Mouse (Mus musculus) forebrain, embryonic 10.5 days (tissue): ENCODE results near the gene Sipa1. TPM values are rescaled to one million over a fixed set of nuclear protein-coding genes. Genes with fewer than 3 reads are reported as not detected.

ENCODE experiments used
- DNase-seq: peaks from one replicate; pipeline ENCODE4 v3.0.0-alpha.2; 2017; ENCODE audit warnings: low spot score; ENCODE audit errors: extremely low spot score
- H3K27ac ChIP-seq: fragments of 300-500 bp; sonication (generic); 2 replicates; pipeline ENCODE4 v1.5.1; 2016; ENCODE audit warnings: mild to moderate bottlenecking
- H3K27me3 ChIP-seq: fragments of 300-500 bp; sonication (generic); 2 replicates; pipeline ENCODE4 v1.6.1; 2016; ENCODE audit warnings: mild to moderate bottlenecking; ENCODE audit not compliant: poor library complexity, severe bottlenecking
- H3K36me3 ChIP-seq: fragments of 300-500 bp; sonication (generic); replicated peaks from 2 replicates; pipeline ENCODE4 v1.6.1; 2016; ENCODE audit warnings: mild to moderate bottlenecking, moderate library complexity
- H3K4me1 ChIP-seq: fragments of 300-500 bp; sonication (generic); 2 replicates; pipeline ENCODE4 v1.6.1; 2016
- H3K4me3 ChIP-seq: fragments of 300-500 bp; sonication (generic); 2 replicates; pipeline ENCODE4 v1.5.1; 2016; ENCODE audit warnings: mild to moderate bottlenecking, moderate library complexity
- H3K9me3 ChIP-seq: fragments of 300-500 bp; sonication (generic); 2 replicates; pipeline ENCODE4 v1.6.1; 2016; ENCODE audit warnings: mild to moderate bottlenecking, moderate library complexity
- WGBS: fragments of 180-500 bp; shearing (Covaris S2); methylation state at CpG from one replicate; pipeline ENCODE4 v1.1.7; 2016; 5-methylcytosine and 5-hydroxymethylcytosine counted together
- polyA plus RNA-seq: library from polyadenylated mRNA; unstranded; fragments of >200 nt; fragmentation: Nextera tagmentation; extraction: Ambion mirVana; gene quantifications from 2 replicates; pipeline ENCODE4 v1.2.1, GENCODE M21; 2016

Gene Sipa1
- polyA plus RNA-seq, 1 experiment from 2014 or later = 20.9 TPM

DNA sequence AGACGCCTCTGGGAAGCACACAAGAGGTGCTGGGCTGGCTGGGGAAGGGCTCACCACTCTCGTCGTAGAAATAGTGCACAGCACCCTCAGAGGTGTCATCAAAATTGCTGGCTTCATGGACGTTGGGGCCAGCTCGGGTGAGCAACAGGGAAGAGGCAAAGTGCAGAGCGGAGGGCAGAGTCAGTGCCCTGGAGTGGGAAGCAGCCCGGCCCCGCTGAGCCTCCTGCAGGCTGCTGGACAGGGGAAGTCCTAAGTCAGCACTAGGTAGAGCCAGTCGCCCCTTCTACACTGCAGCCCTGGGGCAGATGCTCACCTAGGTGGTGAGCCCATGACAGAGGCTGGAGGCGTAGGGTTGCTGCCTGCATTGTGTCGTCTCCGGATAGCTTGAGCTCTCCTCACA, 20.7 kb upstream of the Sipa1 start:
- no peaks in the 10 kb centered on the region for H3K27me3 ChIP-seq
- no peak overlapping the region for H3K27ac ChIP-seq
- 92% methylated on average over 12 of the region's 12 CpGs for WGBS
- peaks cover 14% of the 10 kb centered on the region for H3K4me1 ChIP-seq
- H3K4me3 ChIP-seq = 0 out of 2 replicates have a peak overlapping the region, but pooled peaks have one; percentile 3
- H3K9me3 ChIP-seq = no peaks in the 10 kb centered on the region
- peaks cover 80% of the 10 kb centered on the region for H3K36me3 ChIP-seq
- no peak for DNase-seq

DNA sequence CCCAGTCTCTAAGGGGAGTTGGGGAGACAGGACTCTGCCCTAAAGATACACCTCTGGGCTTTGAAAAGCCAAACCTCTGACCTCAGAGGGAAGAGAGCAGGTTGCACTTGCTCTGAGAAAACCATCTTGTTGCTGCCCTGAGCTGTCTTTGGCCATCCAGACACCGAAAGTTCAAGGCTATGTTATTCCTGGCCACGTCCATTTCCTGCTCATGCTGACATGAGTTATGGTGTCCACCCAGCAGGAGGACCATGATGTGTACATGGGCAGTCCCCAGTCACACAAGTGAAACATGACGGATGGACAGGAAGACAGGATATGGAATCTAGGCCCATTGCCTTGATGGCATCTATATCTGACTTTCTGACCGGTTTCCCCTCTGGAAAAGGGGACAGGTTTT, 16.9 kb upstream of the Sipa1 start:
- Histone ChIP-seq H3K4me3 (no peak overlapping the region), H3K4me1 (no peaks in the 10 kb centered on the region), H3K27ac (no peak overlapping the region), H3K27me3 (no peaks in the 10 kb centered on the region), H3K36me3 (peaks cover 98% of the 10 kb centered on the region), H3K9me3 (no peaks in the 10 kb centered on the region)
- DNase-seq = no peak
- WGBS = 93% methylated on average over 4 of the region's 4 CpGs

DNA sequence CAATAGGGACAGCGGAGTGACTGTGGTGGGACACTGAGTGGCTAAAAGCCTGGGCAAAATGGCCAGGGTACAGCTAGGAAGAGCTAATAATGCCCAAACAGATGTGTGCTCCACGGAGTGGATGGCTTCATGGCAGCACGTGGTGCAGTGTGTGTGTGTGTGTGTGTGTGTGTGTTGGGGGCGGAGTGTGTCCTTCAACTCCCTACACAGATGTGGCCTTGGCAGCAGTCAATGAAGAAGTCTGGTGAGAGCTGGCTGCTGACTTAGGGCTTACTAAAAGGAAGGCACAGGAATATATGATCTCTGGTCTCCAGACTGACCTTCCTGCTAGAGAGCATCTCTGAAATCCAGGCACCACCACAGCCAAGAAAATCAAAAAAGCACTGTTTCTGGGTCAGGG, 4.9 kb upstream of the Sipa1 start:
- H3K27me3 ChIP-seq = no peaks in the 10 kb centered on the region
- 91% methylated on average over 4 of the region's 4 CpGs for WGBS
- DNase-seq = no peak

DNA sequence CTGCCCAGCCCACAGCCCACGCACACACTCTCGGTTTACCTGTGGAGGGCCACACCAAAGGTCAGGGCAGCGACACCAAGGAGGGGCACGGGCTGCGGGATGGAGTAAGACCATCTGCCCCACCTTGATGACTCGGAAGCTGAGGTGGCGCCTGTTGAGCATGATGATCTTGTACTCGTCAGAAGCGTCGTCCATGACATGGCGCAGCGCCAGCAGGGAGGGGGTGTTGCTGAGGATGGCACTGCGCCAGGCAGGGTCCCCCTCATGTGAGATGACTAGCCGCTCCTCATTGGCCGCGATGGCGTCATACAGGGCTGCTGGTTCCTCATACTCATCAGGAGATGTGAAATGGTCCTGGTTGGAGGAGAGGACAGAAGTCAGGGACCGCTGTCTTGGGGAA, 2.9 kb upstream of the Sipa1 start:
- DNase-seq = no peak
- H3K4me1 ChIP-seq = peaks cover 34% of the 10 kb centered on the region
- peaks cover 70% of the 10 kb centered on the region for H3K36me3 ChIP-seq
- H3K27ac ChIP-seq = no peak overlapping the region
- H3K9me3 ChIP-seq = no peaks in the 10 kb centered on the region
- H3K4me3 ChIP-seq = no peak overlapping the region
- H3K27me3 ChIP-seq = no peaks in the 10 kb centered on the region
- 97% methylated on average over 18 of the region's 18 CpGs for whole genome bisulfite sequencing

More for the DNA sequence above, 4.9 kb upstream of the Sipa1 start:
- no peaks in the 10 kb centered on the region for H3K9me3 ChIP-seq
- peaks cover 16% of the 10 kb centered on the region for H3K4me1 ChIP-seq
- H3K4me3 ChIP-seq = no peak overlapping the region
- no peak overlapping the region for H3K27ac ChIP-seq
- H3K36me3 ChIP-seq = peaks cover 90% of the 10 kb centered on the region

DNA sequence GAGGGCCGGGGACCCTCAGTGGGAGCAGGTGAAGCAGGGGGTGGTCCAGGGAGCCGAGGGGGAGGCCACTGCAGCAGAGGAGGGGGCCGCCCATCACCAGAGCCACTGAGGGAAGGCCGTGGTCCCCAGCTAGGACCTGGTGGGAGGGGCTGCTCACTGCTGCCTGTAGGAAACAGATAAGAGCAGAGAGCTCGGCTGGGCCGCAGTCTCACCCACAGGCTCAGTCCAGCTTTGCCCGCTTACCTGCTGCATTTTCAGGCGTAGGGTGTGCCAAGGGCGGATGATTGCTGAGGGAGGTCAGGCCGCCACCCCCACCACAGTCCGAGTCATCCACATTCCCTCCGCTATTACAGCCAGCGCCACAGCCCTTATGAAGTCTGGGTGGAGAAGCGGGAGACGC, 2.0 kb upstream of the Sipa1 start:
- Histone ChIP-seq H3K36me3 (peaks cover 63% of the 10 kb centered on the region), H3K27me3 (no peaks in the 10 kb centered on the region), H3K4me1 (peaks cover 40% of the 10 kb centered on the region), H3K9me3 (no peaks in the 10 kb centered on the region), H3K27ac (0 out of 2 replicates have a peak overlapping the region, but pooled peaks have one; percentile 44), H3K4me3 (no peak overlapping the region)
- WGBS = 86% methylated on average over 15 of the region's 15 CpGs
- no peak for DNase-seq

DNA sequence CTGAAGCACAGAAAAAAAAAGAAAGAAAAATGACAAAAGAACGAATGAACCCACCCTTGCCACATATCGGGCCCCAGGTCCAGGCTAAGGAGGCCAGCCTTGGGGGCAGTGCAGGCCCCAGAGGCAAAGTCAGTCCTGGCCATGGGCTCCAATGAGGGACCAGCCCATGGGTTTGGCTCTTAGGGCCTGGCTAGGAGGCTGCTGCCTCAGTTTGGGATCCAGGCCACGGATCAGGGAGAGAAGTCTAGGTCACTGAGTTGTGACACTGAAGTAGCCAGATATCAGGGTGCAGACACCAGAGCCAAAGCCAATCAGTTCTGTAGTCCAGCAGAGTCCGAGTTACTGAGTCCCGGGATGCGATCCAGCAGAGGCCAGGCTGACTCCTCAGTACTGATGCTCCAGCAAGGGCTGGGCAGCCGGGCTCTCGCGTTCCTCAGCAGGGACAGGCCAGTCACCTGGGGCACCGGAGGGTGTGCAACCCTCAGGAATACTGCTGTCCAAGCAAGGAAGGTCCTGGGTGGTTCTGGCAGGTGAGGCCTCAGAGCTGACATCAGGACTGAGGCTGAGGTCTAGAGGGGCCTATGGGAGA, 1.3 kb upstream of the Sipa1 start:
- no peak for DNase-seq
- no peak overlapping the region for H3K27ac ChIP-seq
- 94% methylated on average over 10 of the region's 10 CpGs for WGBS
- peaks cover 40% of the 10 kb centered on the region for H3K4me1 ChIP-seq
- peaks cover 62% of the 10 kb centered on the region for H3K36me3 ChIP-seq
- no peak overlapping the region; the same call in 1 of the 2 replicates for H3K4me3 ChIP-seq
- no peaks in the 10 kb centered on the region for H3K27me3 ChIP-seq
- H3K9me3 ChIP-seq = no peaks in the 10 kb centered on the region

DNA sequence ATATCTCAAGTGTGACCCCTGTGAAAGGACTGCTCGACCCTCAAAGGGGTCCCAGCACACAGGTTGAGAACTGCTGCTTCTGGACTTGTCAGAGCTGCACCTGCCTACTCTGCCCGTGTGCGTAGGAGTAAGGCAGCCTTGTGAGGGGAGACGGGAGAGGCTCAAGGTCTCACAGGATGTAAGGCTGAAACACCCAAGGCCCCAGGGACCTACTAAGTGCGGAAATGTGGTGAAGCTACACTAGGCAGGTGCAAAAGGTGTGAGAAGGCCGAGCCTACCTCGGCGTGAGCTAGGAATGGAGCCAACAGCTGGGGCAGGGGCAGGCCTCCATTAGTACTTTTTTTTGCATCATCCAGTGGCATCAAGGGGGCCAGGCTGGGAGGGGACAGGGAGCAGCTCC, 1.2 kb downstream of the Sipa1 start:
- H3K27me3 ChIP-seq = no peaks in the 10 kb centered on the region
- no peak for DNase-seq
- WGBS = 87% methylated on average over 8 of the region's 8 CpGs
- no peaks in the 10 kb centered on the region for H3K9me3 ChIP-seq
- H3K27ac ChIP-seq = peak overlapping the region; percentile 86
- H3K4me1 ChIP-seq = peaks cover 40% of the 10 kb centered on the region
- H3K4me3 ChIP-seq = peak overlapping the region; percentile 63
- peaks cover 47% of the 10 kb centered on the region for H3K36me3 ChIP-seq

DNA sequence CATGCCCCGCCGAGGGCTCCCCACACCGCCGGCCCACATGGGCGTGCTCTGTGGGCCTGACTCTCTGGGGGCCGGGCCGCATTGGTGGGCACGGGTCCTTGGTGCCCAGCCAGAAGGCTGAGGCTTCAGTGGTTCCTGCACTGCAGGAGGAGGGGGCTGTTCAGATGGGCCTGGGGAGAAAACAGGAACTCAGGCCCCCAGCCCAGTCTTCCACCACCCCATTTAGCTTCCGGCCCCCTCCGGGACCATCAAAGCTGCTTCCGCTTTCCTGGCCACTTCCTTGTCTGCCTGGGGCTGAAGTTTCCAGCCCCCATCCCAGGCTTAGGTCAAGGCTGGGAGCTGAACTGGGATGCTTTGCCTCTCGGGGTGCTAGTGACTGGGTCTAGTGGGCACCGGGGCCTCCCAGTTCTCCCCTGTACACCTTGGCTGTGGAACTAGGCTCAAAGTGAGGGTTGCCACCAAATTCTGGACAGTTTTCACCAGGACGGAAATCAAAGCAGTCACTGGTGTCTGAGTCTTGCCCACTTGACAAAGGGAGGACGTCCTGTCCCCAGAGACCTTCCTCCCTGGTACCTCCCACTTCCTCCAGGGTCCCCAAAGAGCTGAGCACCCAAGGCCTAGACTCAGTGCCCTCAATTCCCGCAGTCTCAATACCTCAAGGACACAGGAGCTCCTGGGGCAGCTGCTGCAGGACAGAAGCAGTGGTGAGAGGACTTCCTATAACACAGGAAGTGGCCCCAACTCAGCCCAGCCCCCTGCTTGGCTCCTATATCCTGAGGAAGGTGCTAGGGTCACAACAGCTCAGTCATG, 2.4 kb downstream of the Sipa1 start:
- peak overlapping the region; percentile 26 for H3K4me3 ChIP-seq

DNA sequence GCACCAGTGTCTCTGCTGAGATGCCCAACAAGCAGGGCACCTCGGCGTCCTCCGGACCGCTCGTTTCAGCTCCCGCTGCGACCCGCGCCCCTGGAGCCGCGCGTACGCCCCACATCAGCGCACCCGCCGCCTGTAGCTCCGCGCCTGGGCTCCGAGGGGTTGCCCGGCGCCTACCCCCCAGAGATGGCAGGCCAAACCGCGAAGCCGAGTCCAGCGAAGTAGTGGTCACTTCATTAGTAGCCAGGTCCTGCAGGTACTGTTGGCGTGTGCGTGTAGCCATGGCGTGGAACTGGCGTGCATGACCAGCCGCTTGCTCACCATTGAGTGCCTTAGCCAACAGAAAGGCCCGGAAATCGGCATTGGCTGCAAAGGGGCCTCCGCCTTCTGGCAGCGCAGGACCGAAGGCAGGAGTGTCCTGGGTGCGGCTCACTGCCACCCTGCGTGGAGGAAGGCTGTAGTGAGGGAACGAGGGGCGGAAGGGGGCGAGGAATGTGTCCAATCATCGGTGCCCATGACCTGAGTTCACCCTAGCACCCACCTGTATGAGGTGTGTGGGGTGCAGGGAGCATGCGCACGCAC, 8.7 kb downstream of the Sipa1 start:
- H3K4me3 ChIP-seq = peak overlapping the region; percentile 62
- peaks cover 53% of the 10 kb centered on the region for H3K36me3 ChIP-seq
- WGBS = 7% methylated on average over 43 of the region's 43 CpGs
- DNase-seq = peak; percentile 33
- H3K27ac ChIP-seq = peak overlapping the region; percentile 60; the same call in 1 of the 2 replicates
- H3K4me1 ChIP-seq = peaks cover 24% of the 10 kb centered on the region
- H3K27me3 ChIP-seq = peaks cover 52% of the 10 kb centered on the region
- no peaks in the 10 kb centered on the region for H3K9me3 ChIP-seq

More for the DNA sequence above, 2.4 kb downstream of the Sipa1 start:
- 88% methylated on average over 16 of the region's 16 CpGs for WGBS
- H3K27ac ChIP-seq = peak overlapping the region; percentile 60
- H3K4me1 ChIP-seq = peaks cover 40% of the 10 kb centered on the region
- no peak for DNase-seq
- H3K27me3 ChIP-seq = peaks cover 9% of the 10 kb centered on the region
- H3K36me3 ChIP-seq = peaks cover 44% of the 10 kb centered on the region
- no peaks in the 10 kb centered on the region for H3K9me3 ChIP-seq

DNA sequence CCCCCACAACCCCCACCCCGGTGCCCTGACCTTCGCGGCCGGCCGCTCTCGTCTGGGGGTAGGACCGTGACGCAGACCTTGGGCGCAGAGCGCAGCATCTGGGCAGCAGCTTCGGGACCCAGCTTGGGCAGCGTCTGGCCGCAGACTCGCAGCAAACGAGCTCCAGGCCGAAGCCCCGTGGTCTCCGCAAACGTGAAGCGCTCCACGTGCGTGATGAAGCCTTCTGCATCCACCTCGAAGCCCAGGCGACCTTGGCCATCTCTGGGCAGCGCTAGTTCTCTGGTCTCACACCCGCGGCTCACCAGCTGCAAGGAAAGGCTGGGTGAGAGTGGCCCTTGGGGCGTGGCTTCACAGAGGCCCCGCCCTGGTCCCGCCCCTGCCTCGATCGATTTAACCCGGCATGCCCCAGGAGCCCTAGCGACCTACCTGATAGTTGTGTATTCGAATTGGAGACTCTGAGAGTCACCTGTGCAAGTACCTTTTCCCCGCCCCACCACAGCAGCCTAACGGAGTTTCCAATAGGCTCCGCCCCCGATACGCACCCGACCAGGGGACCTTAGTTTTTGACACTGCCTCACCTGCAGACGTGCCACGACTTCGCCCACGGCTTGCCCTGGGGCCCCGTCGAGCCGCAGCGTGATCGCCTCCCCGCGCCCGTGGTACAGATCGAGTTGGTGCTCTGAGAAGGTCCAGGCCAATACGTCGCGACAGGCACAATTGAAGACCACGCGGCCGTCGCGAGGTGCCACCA, 9.4 kb downstream of the Sipa1 start:
- no peaks in the 10 kb centered on the region for H3K9me3 ChIP-seq
- H3K27me3 ChIP-seq = peaks cover 52% of the 10 kb centered on the region
- DNase-seq = peak; percentile 77

DNA sequence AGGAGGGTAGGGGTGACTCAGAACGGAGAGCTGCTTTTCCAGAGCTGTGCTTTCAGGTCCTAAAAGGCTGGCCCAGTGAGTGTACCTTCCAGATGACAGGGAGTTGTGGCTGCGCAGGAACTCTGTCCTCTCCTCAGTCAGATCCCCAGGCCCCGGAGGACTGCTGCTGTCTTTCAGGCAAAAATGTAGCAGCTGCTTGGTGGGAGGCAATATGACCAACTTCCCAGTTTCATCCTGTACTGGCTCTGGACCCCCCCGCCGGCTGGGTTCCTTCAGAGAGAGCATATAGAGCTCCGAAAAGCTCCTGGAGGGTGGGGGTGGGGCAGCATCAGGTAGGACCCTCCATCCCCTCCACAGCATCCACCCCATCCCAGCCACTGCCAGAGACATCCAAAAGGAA, 10.9 kb downstream of the Sipa1 start:
- Histone ChIP-seq H3K36me3 (peaks cover 52% of the 10 kb centered on the region), H3K4me1 (peaks cover 44% of the 10 kb centered on the region), H3K4me3 (no peak overlapping the region), H3K9me3 (no peaks in the 10 kb centered on the region), H3K27ac (no peak overlapping the region), H3K27me3 (peaks cover 52% of the 10 kb centered on the region)
- no peak for DNase-seq
- 69% methylated on average over 6 of the region's 6 CpGs for WGBS

More for the DNA sequence above, 9.4 kb downstream of the Sipa1 start:
- peak overlapping the region; percentile 60 for H3K27ac ChIP-seq
- H3K36me3 ChIP-seq = peaks cover 50% of the 10 kb centered on the region
- WGBS = 2% methylated on average over 62 of the region's 62 CpGs
- peaks cover 31% of the 10 kb centered on the region for H3K4me1 ChIP-seq
- H3K4me3 ChIP-seq = peak overlapping the region; percentile 62

DNA sequence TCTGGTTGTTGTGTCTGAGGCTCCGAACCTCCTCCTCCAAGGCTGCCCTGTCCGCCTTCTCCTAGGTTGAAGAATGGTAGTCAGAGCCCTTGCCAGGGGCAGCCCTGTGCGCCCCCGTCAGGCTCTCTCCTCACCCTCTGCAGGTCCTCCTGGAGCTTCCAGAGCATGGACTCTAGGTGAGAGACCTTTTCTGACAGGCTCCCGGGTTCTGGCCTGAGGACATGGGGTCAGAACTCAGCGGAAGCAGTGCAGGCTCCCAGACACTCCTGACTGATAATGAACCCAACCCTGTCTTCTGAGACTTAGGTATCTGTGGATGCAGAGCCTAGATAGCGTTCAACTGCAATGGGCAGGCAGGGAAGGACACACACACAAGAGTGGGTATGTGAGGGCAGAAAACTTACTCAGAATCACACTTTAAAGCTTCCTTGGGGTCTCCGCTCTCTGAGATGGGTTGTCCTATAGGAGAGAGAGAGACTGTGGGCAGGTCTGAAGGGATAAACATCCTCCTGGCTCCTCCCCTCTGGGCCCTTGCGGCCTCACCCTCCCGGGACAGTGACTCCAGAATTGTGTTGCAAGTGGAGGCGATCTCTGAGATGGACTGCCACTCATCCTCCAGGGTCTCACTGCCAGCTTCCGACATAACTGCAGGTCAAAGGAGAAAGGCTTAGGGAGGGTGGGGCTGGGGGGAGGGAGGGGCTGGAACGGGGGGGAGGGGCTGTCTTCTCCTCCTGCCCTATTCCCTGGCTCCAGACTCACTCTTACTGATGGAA, 11.8 kb downstream of the Sipa1 start:
- peaks cover 48% of the 10 kb centered on the region for H3K27me3 ChIP-seq

More for the DNA sequence above, 11.8 kb downstream of the Sipa1 start:
- no peak overlapping the region for H3K27ac ChIP-seq
- peaks cover 44% of the 10 kb centered on the region for H3K4me1 ChIP-seq
- no peak for DNase-seq
- WGBS = 51% methylated on average over 13 of the region's 13 CpGs
- peaks cover 55% of the 10 kb centered on the region for H3K36me3 ChIP-seq
- H3K4me3 ChIP-seq = no peak overlapping the region
- H3K9me3 ChIP-seq = no peaks in the 10 kb centered on the region
